Mouse (Mus musculus): ENCODE measurements at regions not wholly inside any gene's neighbourhood (a gene's known extent, or its start where the extent isn't known, plus 50 kb on each side); places are given as distances from the start of the nearest gene placed in this dataset.
"Not testable (repeated sequence)": the region's sequence is repeated elsewhere in the genome, so short reads cannot be mapped to it uniquely, and the experiment has no call there.

DNA sequence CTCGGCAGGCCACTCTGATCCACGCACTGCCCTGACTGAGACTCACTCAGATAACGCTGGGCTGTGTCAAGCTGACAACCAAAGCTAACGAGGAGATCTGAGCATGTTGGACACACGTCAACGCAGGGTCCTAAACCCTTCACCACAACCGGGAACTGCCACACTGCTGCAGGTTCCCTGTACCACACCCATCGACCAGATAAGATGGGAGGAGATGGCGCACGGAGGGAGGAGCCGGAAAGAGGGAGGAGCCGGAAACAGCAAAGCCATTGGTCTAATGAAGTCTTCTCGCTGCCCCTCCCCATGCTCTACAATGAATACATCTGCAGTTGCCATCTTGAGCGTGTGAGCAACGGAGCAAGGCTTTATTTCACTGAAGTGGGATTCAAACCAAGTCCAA lies 182.9 kb upstream of the Rpl38 start:
- no peak for DNase-seq (ENCODE audit: low read depth, low spot score)
- no peaks in the 10 kb centered on the region for H3K36me3 ChIP-seq (ENCODE audit: control insufficient read depth, insufficient read depth, low read length, poor library complexity, severe bottlenecking)
- no peaks in the 10 kb centered on the region for H3K27me3 ChIP-seq (ENCODE audit: control insufficient read depth, insufficient read depth, low read length, poor library complexity, severe bottlenecking)

DNA sequence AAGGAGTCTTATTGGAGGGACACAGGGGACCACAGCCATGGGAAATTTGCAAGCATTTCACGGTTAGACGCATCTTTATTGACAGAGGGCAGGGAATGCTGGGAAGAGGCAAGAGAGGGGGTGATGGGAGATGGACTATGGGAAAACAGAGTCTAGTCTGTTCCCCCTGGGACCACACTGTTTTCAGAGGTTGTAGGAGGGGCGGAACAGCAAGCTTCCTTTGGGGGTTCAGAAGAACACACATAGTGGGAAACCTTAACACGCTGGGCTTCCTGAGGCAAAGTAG lies 183.7 kb upstream of the Rpl38 start:
- no peaks in the 10 kb centered on the region for H3K36me3 ChIP-seq (ENCODE audit: control insufficient read depth, insufficient read depth, low read length, poor library complexity, severe bottlenecking)
- DNase-seq (ENCODE audit: low read depth, low spot score), result no peak
- no peaks in the 10 kb centered on the region for H3K27me3 ChIP-seq (ENCODE audit: control insufficient read depth, insufficient read depth, low read length, poor library complexity, severe bottlenecking)

DNA sequence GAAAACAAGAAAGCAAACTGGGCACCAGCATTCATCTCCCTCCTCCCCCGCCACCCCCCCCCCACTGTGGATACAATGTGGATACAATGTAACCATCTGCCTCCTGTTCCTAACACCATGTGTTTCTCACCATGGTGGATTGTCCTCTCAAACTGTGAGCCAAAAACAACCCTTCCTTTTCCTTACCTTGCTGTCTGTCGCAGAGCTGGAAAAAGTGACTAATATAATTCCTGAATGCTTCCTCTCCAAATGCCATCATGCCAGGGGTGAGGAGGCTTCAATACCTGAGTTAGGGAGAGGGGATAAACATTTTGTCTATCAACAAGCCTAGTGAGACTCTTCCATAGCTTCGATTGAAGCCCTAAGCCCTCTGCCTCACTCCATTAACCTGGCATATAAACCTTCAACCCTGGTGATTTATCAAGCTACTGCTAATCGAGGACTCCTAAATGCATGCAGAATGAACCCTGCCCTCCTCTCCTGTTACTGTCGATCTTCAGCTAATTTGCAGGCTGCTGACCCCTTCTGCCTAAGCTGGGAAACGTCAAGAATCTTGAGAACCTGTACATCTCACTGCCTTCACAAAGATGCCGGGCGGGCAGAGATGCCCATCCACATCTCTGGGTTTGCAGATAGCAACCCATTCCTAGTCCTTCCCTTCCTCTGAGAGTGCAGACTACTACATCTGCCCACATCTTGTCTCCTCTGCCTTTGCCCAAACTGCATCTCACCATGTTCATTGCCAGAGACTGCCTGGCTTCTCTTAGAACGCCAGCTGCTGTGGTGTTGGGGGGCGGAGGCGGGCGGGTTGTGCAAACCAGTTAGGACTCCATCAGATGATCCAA lies 184.3 kb upstream of the Rpl38 start:
- no peak for DNase-seq (ENCODE audit: low read depth, low spot score)
- H3K27me3 ChIP-seq (ENCODE audit: control insufficient read depth, insufficient read depth, low read length, poor library complexity, severe bottlenecking), result no peaks in the 10 kb centered on the region
- no peaks in the 10 kb centered on the region for H3K36me3 ChIP-seq (ENCODE audit: control insufficient read depth, insufficient read depth, low read length, poor library complexity, severe bottlenecking)

DNA sequence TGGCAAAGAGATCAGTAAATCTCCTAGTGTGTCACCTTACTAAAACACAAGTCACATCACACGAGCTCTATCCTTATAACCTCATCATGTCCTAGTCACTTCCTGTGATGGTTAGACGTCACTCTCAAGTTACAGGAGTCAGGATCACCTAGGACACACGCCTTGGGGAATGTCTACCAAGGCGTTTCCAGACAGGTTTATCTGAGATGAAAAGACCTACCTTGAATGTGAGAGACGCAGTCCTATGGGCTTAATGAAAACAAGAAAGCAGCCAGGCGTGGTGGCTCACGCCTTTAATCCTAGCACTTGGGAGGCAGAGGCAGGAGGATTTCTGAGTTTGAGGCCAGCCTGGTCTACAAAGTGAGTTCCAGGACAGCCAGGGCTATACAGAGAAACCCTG lies 185.0 kb upstream of the Rpl38 start:
- DNase-seq (ENCODE audit: low read depth, low spot score); H3K27me3 ChIP-seq (ENCODE audit: control insufficient read depth, insufficient read depth, low read length, poor library complexity, severe bottlenecking); H3K36me3 ChIP-seq (ENCODE audit: control insufficient read depth, insufficient read depth, low read length, poor library complexity, severe bottlenecking): not testable (repeated sequence)

DNA sequence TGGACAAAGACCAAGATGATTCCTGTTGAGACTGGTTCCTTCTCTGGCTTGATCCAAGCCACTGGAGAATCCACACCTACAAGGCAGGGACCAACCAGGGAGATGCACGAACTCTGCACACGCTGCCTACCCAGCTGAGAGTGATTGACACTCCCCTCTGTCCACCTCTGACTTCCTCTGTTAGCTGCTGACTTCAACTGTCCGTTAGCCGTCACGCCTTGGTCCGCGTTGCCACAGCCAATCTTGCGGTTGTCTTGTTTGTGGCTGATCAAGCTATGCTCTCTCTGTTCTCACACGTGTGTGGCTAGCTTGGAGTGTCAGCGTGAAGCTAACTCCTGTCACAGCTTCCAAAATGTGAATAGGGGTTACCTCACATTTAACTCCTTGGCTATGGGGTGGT lies 186.3 kb upstream of the Rpl38 start:
- Histone ChIP-seq H3K27me3 (ENCODE audit: control insufficient read depth, insufficient read depth, low read length, poor library complexity, severe bottlenecking) (no peaks in the 10 kb centered on the region), H3K36me3 (ENCODE audit: control insufficient read depth, insufficient read depth, low read length, poor library complexity, severe bottlenecking) (no peaks in the 10 kb centered on the region)
- DNase-seq (ENCODE audit: low read depth, low spot score), result no peak

DNA sequence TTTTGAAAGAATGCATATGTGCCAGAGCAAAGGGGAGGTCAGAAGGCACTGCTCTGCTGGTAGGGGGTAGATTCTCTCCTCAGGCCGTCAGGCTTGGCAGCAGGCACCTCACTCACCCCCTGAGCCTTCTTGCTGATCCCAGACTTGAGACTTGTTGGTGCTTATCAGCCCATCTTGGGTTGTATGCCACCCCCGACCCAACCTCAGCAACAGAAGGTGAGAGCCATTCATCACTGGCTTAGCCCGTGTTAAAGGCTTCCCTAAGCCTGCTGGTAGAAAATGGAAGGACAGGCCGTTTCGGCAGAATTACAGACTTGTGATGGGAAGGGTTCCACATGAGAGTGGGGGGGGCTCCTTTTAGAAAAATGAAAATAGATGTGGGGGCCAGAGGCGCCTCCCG lies 187.3 kb upstream of the Rpl38 start:
- no peaks in the 10 kb centered on the region for H3K27me3 ChIP-seq (ENCODE audit: control insufficient read depth, insufficient read depth, low read length, poor library complexity, severe bottlenecking)
- H3K36me3 ChIP-seq (ENCODE audit: control insufficient read depth, insufficient read depth, low read length, poor library complexity, severe bottlenecking), result no peaks in the 10 kb centered on the region
- no peak for DNase-seq (ENCODE audit: low read depth, low spot score)

DNA sequence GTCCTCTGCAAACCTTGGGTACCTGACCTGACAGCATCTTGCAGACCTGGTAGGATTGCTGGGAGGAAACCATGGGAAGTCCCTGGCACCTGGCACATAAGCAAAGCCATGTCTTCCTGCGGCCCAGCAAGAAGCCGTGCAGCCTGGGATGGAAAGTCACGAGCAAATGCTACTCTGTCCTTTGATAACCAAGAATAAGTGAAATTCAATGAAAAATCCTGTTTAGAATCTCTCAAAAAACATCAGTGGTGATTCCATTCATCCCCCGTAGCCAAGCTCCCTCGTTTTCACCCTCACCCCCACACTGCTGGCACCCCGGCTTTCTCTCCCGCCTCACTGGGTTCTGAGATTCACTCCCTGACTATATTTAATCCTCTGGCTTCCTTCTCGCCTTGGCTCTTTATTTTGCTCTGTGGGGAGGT lies 188.2 kb upstream of the Rpl38 start:
- DNase-seq (ENCODE audit: low read depth, low spot score), result no peak
- Histone ChIP-seq H3K36me3 (ENCODE audit: control insufficient read depth, insufficient read depth, low read length, poor library complexity, severe bottlenecking) (no peaks in the 10 kb centered on the region), H3K27me3 (ENCODE audit: control insufficient read depth, insufficient read depth, low read length, poor library complexity, severe bottlenecking) (no peaks in the 10 kb centered on the region)

DNA sequence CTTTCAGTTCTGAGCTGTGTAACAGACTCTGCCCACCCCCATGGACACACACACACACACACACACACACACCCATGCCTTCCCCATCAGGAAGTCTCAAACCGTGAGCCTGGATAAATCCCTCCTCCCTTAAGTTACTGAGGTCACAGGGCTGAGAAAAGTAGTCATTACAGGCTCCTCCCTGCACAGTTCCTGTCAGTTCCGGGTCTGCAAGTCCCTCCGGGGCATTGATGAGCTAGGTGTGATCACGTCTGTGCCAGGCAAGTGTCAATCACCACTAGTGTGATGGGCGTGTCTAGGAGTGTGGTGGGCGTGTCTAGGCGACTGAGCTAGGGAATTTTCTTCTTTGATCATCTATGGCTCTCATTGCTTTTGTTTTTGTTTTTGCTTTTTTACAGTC lies 189.6 kb upstream of the Rpl38 start:
- peak; percentile 39 for DNase-seq (ENCODE audit: low read depth, low spot score)
- H3K27me3 ChIP-seq (ENCODE audit: control insufficient read depth, insufficient read depth, low read length, poor library complexity, severe bottlenecking), result no peaks in the 10 kb centered on the region

DNA sequence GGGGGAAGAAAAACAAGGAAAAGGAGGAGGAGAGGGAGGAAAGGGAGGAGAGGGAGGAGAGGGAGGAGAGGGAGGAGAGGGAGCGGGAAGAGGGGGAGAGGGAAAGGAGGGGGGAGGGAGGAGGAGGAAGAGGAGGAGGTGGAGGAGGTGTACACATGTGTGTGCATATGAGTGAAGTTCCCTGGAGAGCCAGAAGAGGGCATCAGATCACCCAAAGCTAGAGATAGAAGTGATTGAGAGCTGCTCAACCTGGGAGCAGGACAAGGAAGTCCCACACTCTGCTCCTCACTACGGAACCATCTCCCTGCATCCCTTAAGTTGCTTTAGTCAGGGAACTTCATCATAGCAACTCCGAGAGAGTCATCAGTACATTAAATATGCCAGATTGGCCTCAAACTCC lies 191.0 kb upstream of the Rpl38 start:
- H3K36me3 ChIP-seq (ENCODE audit: control insufficient read depth, insufficient read depth, low read length, poor library complexity, severe bottlenecking), result no peaks in the 10 kb centered on the region
- peak; percentile 27 for DNase-seq (ENCODE audit: low read depth, low spot score)
- H3K27me3 ChIP-seq (ENCODE audit: control insufficient read depth, insufficient read depth, low read length, poor library complexity, severe bottlenecking), result no peaks in the 10 kb centered on the region

More for the DNA sequence above, 189.6 kb upstream of the Rpl38 start:
- no peaks in the 10 kb centered on the region for H3K36me3 ChIP-seq (ENCODE audit: control insufficient read depth, insufficient read depth, low read length, poor library complexity, severe bottlenecking)

DNA sequence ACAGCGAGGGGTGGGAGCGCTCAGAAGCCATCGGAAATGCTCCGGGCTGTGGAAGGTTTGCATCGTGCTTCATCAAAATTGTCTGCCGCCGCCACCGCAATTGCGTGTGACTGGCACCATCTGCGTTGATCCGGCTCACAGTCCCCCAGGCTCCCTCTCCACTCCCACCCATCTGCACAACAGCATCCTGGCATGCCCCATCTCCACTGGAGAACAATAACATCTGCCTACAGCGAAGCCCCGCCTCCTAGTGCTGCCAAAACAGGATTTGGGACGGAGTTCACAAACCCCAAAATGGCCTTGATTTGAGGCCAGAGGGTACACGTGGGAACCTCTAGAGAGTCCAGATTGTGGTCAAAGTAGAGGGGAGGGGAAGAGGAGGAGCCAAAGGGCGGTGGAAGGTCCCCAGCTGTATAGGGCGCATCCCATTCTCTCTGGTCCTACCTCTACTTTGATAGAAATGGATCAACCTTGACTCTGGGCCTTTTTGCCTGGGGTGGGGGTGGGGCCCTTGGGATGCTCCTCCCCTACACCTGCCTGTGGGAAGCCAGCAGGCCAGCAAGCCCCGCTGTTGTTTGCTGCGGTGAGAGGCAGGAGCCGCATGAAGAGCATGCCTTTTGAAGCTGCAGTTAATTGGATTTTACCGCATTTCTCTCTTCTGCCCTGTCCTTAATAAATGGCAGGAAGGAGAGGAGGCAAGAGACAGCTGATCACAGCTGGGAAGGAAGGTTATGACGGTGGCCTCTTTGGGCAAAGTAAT lies 195.6 kb upstream of the Rpl38 start:
- no peaks in the 10 kb centered on the region for H3K36me3 ChIP-seq (ENCODE audit: control insufficient read depth, insufficient read depth, low read length, poor library complexity, severe bottlenecking)
- no peak for DNase-seq (ENCODE audit: low read depth, low spot score)
- H3K27me3 ChIP-seq (ENCODE audit: control insufficient read depth, insufficient read depth, low read length, poor library complexity, severe bottlenecking), result no peaks in the 10 kb centered on the region

DNA sequence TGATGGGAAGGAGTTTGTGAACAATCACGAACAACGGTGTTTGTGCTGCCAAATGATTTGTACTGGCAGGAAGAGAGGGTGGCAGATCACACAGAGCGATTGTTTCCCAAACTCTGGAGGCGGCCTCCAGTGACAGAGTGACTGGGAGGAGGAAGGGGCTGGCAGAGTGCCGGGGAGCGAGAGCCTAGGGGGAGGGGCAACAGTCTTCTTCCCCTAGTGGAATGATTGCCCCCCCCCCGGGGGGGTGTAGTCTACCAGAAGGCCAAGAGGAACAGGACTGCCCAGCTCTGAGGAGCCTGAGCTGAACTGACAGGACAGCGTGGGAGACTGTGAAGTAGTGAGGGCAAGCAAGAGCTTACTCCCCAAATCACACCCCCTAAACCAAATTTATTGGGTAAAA lies 199.9 kb upstream of the Rpl38 start:
- DNase-seq (ENCODE audit: low read depth, low spot score), result no peak
- no peaks in the 10 kb centered on the region for H3K36me3 ChIP-seq (ENCODE audit: control insufficient read depth, insufficient read depth, low read length, poor library complexity, severe bottlenecking)

DNA sequence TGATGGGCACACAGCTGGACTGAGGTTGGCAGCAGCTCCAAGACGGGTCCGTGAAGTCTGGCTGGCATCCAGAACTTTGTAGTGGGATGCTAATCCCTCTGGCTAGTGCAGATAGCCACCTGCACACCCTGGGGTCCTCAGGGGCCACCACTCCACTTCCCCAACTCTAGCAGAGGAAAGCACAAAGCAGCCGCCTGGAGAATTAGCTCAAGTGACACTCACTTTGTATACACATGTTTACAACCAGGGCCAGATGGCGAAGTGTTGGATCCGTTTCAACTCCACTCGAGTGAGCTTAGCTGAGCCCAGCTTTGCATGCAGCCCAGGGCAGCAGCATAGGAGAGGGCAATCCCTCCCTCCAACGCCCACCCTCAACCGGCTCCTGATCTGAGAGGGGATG lies 200.5 kb upstream of the Rpl38 start:
- Histone ChIP-seq H3K36me3 (ENCODE audit: control insufficient read depth, insufficient read depth, low read length, poor library complexity, severe bottlenecking) (no peaks in the 10 kb centered on the region), H3K27me3 (ENCODE audit: control insufficient read depth, insufficient read depth, low read length, poor library complexity, severe bottlenecking) (no peaks in the 10 kb centered on the region)
- DNase-seq (ENCODE audit: low read depth, low spot score), result no peak

More for the DNA sequence above, 199.9 kb upstream of the Rpl38 start:
- H3K27me3 ChIP-seq (ENCODE audit: control insufficient read depth, insufficient read depth, low read length, poor library complexity, severe bottlenecking), result no peaks in the 10 kb centered on the region

DNA sequence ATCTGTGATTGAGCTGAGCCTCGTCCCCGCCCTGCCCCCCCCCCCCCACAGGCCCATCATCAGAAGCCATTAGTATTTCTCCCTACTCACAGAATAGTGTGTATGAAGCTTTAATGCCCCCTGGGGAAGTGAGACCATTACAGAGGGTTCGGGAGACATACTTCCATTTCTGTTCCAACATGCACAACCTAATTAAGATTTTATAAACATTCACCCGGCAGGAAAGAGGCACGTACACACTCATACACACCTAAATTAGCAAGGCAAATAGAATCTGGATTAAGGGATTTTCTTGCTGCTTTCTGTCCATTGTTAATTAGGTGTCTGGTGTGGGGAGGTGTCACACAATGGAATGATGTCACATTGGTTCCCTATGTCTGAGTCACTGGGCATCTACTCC lies 202.8 kb upstream of the Rpl38 start:
- Histone ChIP-seq H3K36me3 (ENCODE audit: control insufficient read depth, insufficient read depth, low read length, poor library complexity, severe bottlenecking) (no peaks in the 10 kb centered on the region), H3K27me3 (ENCODE audit: control insufficient read depth, insufficient read depth, low read length, poor library complexity, severe bottlenecking) (no peaks in the 10 kb centered on the region)
- no peak for DNase-seq (ENCODE audit: low read depth, low spot score)

DNA sequence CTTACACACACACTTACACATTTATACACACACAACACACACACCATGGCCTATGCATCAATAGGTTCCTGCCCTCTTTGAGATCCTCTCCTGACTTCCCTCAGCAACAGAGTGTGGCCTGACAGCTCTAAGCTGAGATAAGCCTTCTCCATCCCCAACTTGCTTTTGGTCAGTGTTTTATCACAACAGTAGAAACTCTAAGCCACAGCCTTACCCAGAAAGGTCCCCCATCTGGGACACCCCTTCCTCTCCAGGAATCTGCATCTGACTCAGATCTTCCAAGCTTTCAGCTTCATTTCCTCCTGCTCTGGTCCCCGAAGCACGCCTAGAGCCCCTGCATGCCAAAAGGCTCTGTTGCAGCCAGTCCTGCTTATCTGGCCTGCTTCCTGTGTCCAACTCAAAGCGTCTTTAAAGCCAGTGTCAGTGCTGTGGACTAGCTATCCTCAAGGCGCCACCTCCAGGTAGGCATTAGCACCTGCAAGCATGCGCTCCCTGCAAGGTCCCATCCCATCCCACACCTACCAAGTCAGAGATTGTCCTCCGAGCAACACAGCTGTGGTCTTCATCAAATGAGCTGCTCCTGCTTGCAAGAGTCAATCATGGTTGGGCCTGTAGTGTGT lies 205.5 kb upstream of the Rpl38 start:
- H3K36me3 ChIP-seq (ENCODE audit: control insufficient read depth, insufficient read depth, low read length, poor library complexity, severe bottlenecking), result no peaks in the 10 kb centered on the region
- H3K27me3 ChIP-seq (ENCODE audit: control insufficient read depth, insufficient read depth, low read length, poor library complexity, severe bottlenecking), result no peaks in the 10 kb centered on the region
- DNase-seq (ENCODE audit: low read depth, low spot score), result peak; percentile 63

DNA sequence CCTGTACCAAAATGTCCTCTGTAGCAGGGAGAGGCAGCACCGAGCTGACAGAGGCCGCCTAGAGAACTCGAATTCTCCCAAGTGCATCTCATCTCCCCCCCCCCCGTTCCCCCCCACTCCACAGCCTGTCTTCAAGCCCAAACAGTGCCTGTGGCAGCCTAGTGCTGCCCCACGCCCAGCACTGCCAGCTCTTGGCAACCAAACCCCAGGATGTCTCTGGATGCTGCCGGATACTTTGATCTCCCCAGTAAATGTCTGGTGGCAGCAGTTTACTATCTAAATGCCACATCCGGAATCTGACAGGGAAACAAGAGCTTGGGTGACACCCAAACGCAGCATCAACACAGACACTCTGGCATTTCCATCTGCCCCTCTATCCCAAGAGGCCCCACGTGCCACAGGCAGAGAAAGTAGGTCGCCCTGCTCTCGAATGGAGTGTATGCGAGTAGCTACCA lies 213.4 kb upstream of the Rpl38 start:
- H3K36me3 ChIP-seq (ENCODE audit: control insufficient read depth, insufficient read depth, low read length, poor library complexity, severe bottlenecking), result no peaks in the 10 kb centered on the region
- no peaks in the 10 kb centered on the region for H3K27me3 ChIP-seq (ENCODE audit: control insufficient read depth, insufficient read depth, low read length, poor library complexity, severe bottlenecking)
- DNase-seq (ENCODE audit: low read depth, low spot score), result no peak

All from splenic B cell, adult 2 months (primary cell).